Mouse (Mus musculus) C2C12 (cell line): ENCODE data around the gene Prr12. TPM values are rescaled to one million over a fixed set of nuclear protein-coding genes. Genes with fewer than 3 reads are reported as not detected.

Experiments used
- H3K27me3 ChIP-seq: one replicate; pipeline ENCODE4 v1.6.1; 2011; ENCODE audit not compliant: control insufficient read depth, insufficient read depth, insufficient read length
- H3K36me3 ChIP-seq: one replicate; pipeline ENCODE4 v1.6.1; 2011; ENCODE audit not compliant: control insufficient read depth, insufficient read depth
- H3K4me3 ChIP-seq: one replicate; pipeline ENCODE4 v1.5.1; 2011; ENCODE audit warnings: mild to moderate bottlenecking, control low read depth; ENCODE audit not compliant: poor library complexity, insufficient read depth, severe bottlenecking
- H3K79me2 ChIP-seq: one replicate; pipeline ENCODE4 v1.6.1; 2011; ENCODE audit not compliant: control insufficient read depth, insufficient read depth
- H3K79me3 ChIP-seq: one replicate; pipeline ENCODE4 v1.6.1; 2011; ENCODE audit warnings: low read depth, control low read depth
- H3ac ChIP-seq: one replicate; pipeline ENCODE3; 2011; ENCODE audit warnings: low read depth; ENCODE audit not compliant: control insufficient read depth, insufficient read length
- CEBPB ChIP-seq: IDR thresholded peaks from one replicate; pipeline ENCODE4 v1.6.1; 2011; ENCODE audit warnings: low read depth, mild to moderate bottlenecking, control low read depth, moderate library complexity
- CTCF ChIP-seq: IDR thresholded peaks from one replicate; pipeline ENCODE4 v1.5.1; 2011; ENCODE audit not compliant: control insufficient read depth, insufficient read depth, insufficient read length
- FOSL1 ChIP-seq: IDR thresholded peaks from one replicate; pipeline ENCODE4 v1.8.0; 2011; ENCODE audit warnings: mild to moderate bottlenecking, low read length; ENCODE audit not compliant: poor library complexity, insufficient read depth, severe bottlenecking
- MAX ChIP-seq: IDR thresholded peaks from one replicate; pipeline ENCODE4 v1.6.1; 2011; ENCODE audit warnings: mild to moderate bottlenecking, control low read depth
- MYOD1 ChIP-seq: IDR thresholded peaks from one replicate; pipeline ENCODE4 v1.6.1; 2011; ENCODE audit warnings: low read depth; ENCODE audit not compliant: control insufficient read depth, insufficient read length
- MYOG ChIP-seq: IDR thresholded peaks from one replicate; pipeline ENCODE4 v1.6.1; 2011; ENCODE audit not compliant: control insufficient read depth, insufficient read length; ENCODE audit errors: extremely low read depth
- USF1 ChIP-seq: IDR thresholded peaks from one replicate; pipeline ENCODE4 v1.6.1; 2011; ENCODE audit warnings: low read depth, mild to moderate bottlenecking, control low read depth, moderate library complexity
- polyA plus RNA-seq: library from polyadenylated mRNA; unstranded; fragments of >200 nt; fragmentation: generic; extraction: Trizol; gene quantifications from one replicate; pipeline ENCODE4 v1.2.1, GENCODE M21; 2012; ENCODE audit warnings: missing spikeins

Prr12 gene
- polyA plus RNA-seq, 1 experiment = 14.2 TPM

DNA sequence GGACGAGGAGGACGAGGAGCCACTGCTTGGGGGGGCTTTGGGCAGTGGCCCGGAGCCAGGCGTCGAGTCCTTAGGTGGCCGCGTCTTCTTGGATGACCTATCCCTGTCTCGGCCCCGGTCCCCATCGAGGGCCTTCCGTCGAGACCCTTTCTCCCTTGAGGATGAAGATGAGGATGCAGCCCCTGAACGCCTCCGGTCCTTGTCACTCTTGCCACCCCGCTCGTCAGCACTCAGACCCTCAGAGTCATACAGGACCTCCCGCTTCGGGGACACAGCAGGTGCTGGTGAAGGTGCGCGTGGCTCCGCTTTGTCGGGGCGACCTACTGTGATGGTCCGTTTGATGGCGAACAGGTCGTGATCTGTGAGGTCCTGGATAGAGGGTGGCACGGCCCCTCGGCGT, 45.5 kb downstream of the Prr12 start:
- H3K4me3 ChIP-seq = no peak overlapping the region
- peaks cover 35% of the 10 kb centered on the region for H3K79me2 ChIP-seq
- H3K79me3 ChIP-seq = peaks cover 9% of the 10 kb centered on the region
- TF ChIP-seq USF1 (no peak), MYOG (no peak), CEBPB (no peak), MAX (no peak), CTCF (no peak), FOSL1 (no peak), MYOD1 (no peak)
- H3K36me3 ChIP-seq = peaks cover 42% of the 10 kb centered on the region
- no peaks in the 10 kb centered on the region for H3K27me3 ChIP-seq
- no peak overlapping the region for H3ac ChIP-seq

DNA sequence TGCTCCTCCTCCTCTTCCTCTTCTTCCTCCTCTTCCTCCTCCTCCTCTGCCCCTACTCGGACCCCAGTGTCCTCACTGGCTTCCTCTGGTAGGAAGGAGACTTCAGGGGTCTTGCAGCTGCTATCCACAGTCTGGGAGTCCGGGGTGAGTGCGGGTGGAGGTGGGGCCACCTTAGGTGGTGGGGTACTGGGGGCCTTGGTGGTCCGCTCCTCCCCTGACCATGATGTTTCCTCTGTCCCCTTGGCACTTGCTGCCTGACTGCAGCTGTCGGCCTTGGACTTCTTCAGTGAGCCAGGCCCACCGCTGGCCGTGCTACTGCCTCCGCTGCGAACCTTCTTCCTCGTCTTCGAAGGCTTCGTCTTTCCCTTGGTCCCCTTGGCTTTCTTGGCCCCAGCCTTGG, 46.2 kb downstream of the Prr12 start:
- Histone ChIP-seq H3K79me2 (peaks cover 35% of the 10 kb centered on the region), H3K27me3 (no peaks in the 10 kb centered on the region), H3K4me3 (no peak overlapping the region), H3ac (no peak overlapping the region), H3K79me3 (peaks cover 7% of the 10 kb centered on the region), H3K36me3 (peaks cover 42% of the 10 kb centered on the region)
- TF ChIP-seq CEBPB (no peak), CTCF (no peak), MYOD1 (no peak), MYOG (no peak), MAX (no peak), USF1 (no peak), FOSL1 (no peak)

DNA sequence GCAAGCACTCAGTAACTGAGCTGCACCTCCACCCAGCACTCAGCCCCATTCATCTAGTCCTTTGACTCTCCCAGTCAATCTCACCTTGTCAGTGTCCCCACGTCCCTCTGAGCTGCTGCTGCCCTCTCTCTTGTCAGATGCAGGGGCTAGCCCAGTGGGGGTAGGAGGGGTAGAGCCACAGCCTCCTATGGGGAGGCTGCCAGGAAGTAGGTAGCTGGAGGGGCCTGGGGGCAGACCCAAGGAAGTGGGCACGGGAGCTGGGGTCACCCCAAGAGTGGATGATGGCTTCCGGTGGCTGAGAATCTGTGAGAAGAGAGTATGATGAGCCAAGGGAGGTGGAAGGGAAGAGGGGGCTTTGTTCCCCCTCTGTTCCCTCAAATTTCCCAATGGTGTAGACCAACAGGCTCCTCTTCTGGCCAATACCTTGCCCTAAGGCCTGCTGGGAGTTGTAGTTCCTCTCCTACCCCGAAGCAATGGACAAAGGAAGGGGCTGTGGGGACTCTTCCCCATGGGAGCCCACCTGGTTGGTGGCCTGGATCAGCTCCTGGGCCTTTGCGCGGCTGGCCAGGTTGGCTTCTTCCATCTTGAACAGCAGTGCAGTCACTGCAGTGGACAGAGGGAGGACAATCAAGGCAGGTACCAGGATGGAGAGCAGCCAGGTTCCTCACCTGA, 47.2 kb downstream of the Prr12 start:
- H3K36me3 ChIP-seq = peaks cover 44% of the 10 kb centered on the region
- no peak for TF ChIP-seq CEBPB
- no peak for TF ChIP-seq USF1
- no peak for TF ChIP-seq FOSL1
- no peak for TF ChIP-seq MAX
- TF ChIP-seq CTCF = no peak
- no peak for TF ChIP-seq MYOG

DNA sequence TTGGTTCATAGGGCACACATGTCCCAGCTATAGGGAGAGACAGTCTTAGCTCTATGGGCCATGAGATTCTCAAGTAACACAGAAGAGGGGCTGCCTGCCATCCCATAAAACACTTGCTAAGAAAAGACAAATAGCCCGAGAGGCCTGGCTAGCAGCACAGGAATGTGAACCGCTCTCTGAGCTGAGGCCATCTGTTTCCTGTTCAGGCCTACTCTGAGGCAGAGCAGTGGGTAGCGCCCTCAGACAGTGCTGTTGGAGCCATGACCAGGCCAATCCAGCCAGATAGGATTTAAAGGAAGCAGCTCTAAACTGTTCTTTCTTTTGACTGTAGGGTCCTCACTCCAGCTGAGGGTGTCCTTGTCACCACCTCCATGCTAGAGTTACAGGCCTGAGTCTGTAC, 48.1 kb downstream of the Prr12 start:
- no peak overlapping the region for H3ac ChIP-seq
- H3K27me3 ChIP-seq = no peaks in the 10 kb centered on the region
- peaks cover 31% of the 10 kb centered on the region for H3K79me2 ChIP-seq
- H3K36me3 ChIP-seq = peaks cover 43% of the 10 kb centered on the region
- H3K4me3 ChIP-seq = no peak overlapping the region
- peaks cover 8% of the 10 kb centered on the region for H3K79me3 ChIP-seq
- no peak for TF ChIP-seq CTCF
- TF ChIP-seq MAX = no peak
- no peak for TF ChIP-seq FOSL1
- no peak for TF ChIP-seq MYOG
- no peak for TF ChIP-seq CEBPB
- no peak for TF ChIP-seq MYOD1
- TF ChIP-seq USF1 = no peak

More for the DNA sequence above, 47.2 kb downstream of the Prr12 start:
- peaks cover 7% of the 10 kb centered on the region for H3K79me3 ChIP-seq
- H3K4me3 ChIP-seq = no peak overlapping the region
- H3K27me3 ChIP-seq = no peaks in the 10 kb centered on the region
- no peak overlapping the region for H3ac ChIP-seq
- H3K79me2 ChIP-seq = peaks cover 31% of the 10 kb centered on the region

DNA sequence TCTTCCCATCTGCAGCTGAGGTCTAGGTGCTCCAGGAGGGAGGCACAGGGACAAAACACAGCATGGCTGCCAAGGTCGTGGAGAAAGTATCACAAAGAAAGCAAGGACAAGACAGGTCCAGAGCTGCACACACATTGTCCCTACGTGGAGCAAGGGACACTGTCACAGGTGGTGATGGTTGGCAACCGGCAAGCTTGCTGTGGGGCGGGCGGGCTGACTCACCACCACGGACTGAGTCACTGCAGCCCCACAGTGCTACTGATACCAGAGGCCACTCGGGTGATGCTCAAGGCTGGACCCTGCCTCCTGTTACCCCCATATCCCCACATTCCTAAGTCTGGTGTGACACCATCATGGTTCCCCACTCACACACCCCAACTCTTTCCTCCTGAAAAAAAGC, 50.2 kb downstream of the Prr12 start:
- H3K4me3 ChIP-seq = no peak overlapping the region
- H3K36me3 ChIP-seq = peaks cover 41% of the 10 kb centered on the region
- no peaks in the 10 kb centered on the region for H3K27me3 ChIP-seq
- no peak for TF ChIP-seq USF1
- TF ChIP-seq MYOG = no peak
- TF ChIP-seq MAX = no peak
- no peak for TF ChIP-seq CEBPB
- peak; percentile 5 for TF ChIP-seq FOSL1
- no peak for TF ChIP-seq CTCF
- peak; percentile 52 for TF ChIP-seq MYOD1
- H3ac ChIP-seq = no peak overlapping the region
- peaks cover 13% of the 10 kb centered on the region for H3K79me3 ChIP-seq
- peaks cover 42% of the 10 kb centered on the region for H3K79me2 ChIP-seq
